Mouse (Mus musculus) midbrain, embryonic 11.5 days (tissue): Measurements from ENCODE around the gene Irs1. TPM values are rescaled to one million over a fixed set of nuclear protein-coding genes. Genes with fewer than 3 reads are reported as not detected.
A peak's percentile ranks its signal among the peaks of the same experiment; 100 is the strongest.

ENCODE experiments used
- ATAC-seq: fragments of 200-750 bp; cut with Nextera tagmentation; 2 replicates; pipeline ENCODE4 v1.8.0; 2017; ENCODE audit warnings: moderate TSS enrichment, moderate library complexity; ENCODE audit not compliant: low FRiP score
- DNase-seq: peaks from one replicate; pipeline ENCODE4 v3.0.0; 2015; ENCODE audit warnings: low spot score; ENCODE audit errors: missing footprints
- H3K27ac ChIP-seq: fragments of 300-500 bp; sonication (generic); 2 replicates; pipeline ENCODE4 v1.5.1; 2014; ENCODE audit warnings: low read depth, low read length
- H3K27me3 ChIP-seq: fragments of 300-500 bp; sonication (generic); 2 replicates; pipeline ENCODE4 v1.6.1; 2014; ENCODE audit warnings: mild to moderate bottlenecking, low read length, moderate library complexity, mixed read lengths; ENCODE audit not compliant: control insufficient read depth, insufficient read depth
- H3K36me3 ChIP-seq: fragments of 300-500 bp; sonication (generic); 2 replicates; pipeline ENCODE4 v1.6.1; 2014; ENCODE audit warnings: mild to moderate bottlenecking, low read length, moderate library complexity, mixed read lengths; ENCODE audit not compliant: control insufficient read depth, insufficient read depth
- H3K4me1 ChIP-seq: fragments of 300-500 bp; sonication (generic); 2 replicates; pipeline ENCODE4 v1.6.1; 2014; ENCODE audit warnings: low read length; ENCODE audit not compliant: control insufficient read depth, insufficient read depth
- H3K4me2 ChIP-seq: fragments of 300-500 bp; sonication (generic); 2 replicates; pipeline ENCODE4 v1.6.1; 2014; ENCODE audit warnings: mild to moderate bottlenecking, moderate library complexity
- H3K4me3 ChIP-seq: fragments of 300-500 bp; sonication (generic); 2 replicates; pipeline ENCODE4 v1.5.1; 2014; ENCODE audit warnings: low read depth, low read length
- H3K9ac ChIP-seq: fragments of 300-500 bp; sonication (generic); 2 replicates; pipeline ENCODE4 v1.6.1; 2014; ENCODE audit warnings: low read length
- H3K9me3 ChIP-seq: fragments of 300-500 bp; sonication (generic); 2 replicates; pipeline ENCODE4 v1.6.1; 2016; ENCODE audit warnings: low read length; ENCODE audit not compliant: control insufficient read depth
- WGBS: fragments of 180-500 bp; shearing (Covaris S2); extraction: QIAGEN DNeasy Blood & Tissue Kit; methylation state at CpG from one replicate; pipeline ENCODE4 v1.1.7; 2014; 5-methylcytosine and 5-hydroxymethylcytosine counted together
- polyA plus RNA-seq: library from polyadenylated mRNA; unstranded; fragments of >200 nt; fragmentation: Nextera tagmentation; extraction: Ambion mirVana; gene quantifications from 2 replicates; pipeline ENCODE4 v1.2.1, GENCODE M21; 2014

Gene Irs1
- polyA plus RNA-seq, 1 experiment from 2014 or later, result 5.9 TPM

DNA sequence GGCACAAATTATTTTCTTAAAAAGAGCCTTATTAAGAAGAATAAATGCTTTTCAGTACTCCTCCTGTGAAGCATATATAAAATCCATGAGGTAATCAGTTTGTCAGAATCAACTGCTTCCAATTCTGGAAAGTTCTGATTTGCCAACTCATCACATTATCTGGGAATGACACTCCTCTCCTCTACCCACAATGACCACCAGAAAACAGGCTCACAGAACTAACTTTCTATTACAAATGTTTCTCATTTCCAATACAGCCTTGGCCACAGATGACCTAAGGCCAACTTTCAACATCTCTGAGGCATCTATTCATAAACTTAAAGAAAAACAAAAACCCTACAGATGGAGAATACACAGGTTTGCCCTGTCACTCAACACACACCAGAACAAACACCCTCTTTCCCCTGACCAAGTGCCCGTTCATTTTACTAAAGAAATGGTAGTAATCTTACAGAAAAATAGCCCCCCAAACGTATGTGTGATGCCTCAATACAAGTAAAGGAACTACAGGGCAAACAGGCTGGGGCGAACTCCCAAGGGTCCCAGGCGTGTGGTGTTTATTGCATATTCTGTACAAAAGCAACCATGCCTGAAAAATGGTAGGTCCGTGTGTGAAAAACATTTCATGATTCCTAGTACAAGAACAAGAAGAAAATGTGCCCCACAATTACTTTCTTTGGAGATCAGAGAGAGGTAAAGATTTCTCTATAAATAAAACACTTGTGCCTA lies 5.6 kb downstream of the Irs1 start:
- Histone ChIP-seq H3K27me3 (no peaks in the 10 kb centered on the region), H3K4me3 (peak overlapping the region; percentile 23), H3K4me2 (peak overlapping the region; percentile 48), H3K9ac (peak overlapping the region; percentile 57; the same call in 1 of the 2 replicates), H3K36me3 (peaks cover 14% of the 10 kb centered on the region), H3K27ac (0 out of 2 replicates have a peak overlapping the region, but pooled peaks have one; percentile 2), H3K4me1 (peaks cover 34% of the 10 kb centered on the region), H3K9me3 (no peaks in the 10 kb centered on the region; the same call in 1 of the 2 replicates)
- peak; percentile 89 for DNase-seq
- WGBS, result 25% methylated on average over 5 of the region's 5 CpGs
- no peak for ATAC-seq

DNA sequence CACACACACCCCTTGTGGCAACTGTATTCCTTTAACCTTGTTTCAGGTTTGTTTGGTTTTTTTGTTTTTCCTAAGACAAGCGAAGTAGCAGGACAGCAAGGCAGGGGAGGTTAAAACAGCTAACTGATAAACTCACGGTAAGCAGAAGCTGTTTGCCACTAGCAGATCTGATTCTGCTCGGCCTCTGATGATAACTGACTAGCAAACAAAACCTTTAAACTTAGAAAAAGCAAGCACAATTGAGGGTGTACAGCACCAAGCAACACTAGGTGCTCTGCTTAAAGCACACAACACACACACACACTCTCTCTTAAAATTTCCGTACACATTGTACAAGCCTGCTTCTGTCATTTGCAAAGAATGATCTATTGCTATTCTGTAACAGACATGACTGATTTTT lies 6.8 kb downstream of the Irs1 start:
- H3K27me3 ChIP-seq, result no peaks in the 10 kb centered on the region
- 31% methylated on average over 4 of the region's 4 CpGs for whole genome bisulfite sequencing
- no peaks in the 10 kb centered on the region; the same call in 1 of the 2 replicates for H3K9me3 ChIP-seq
- no peak overlapping the region; the same call in 1 of the 2 replicates for H3K27ac ChIP-seq
- H3K9ac ChIP-seq, result peak overlapping the region; percentile 72
- DNase-seq, result peak; percentile 82
- H3K4me3 ChIP-seq, result peak overlapping the region; percentile 42
- peaks cover 29% of the 10 kb centered on the region for H3K4me1 ChIP-seq
- H3K36me3 ChIP-seq, result peaks cover 14% of the 10 kb centered on the region
- peak overlapping the region; percentile 57 for H3K4me2 ChIP-seq
- ATAC-seq, result no peak

DNA sequence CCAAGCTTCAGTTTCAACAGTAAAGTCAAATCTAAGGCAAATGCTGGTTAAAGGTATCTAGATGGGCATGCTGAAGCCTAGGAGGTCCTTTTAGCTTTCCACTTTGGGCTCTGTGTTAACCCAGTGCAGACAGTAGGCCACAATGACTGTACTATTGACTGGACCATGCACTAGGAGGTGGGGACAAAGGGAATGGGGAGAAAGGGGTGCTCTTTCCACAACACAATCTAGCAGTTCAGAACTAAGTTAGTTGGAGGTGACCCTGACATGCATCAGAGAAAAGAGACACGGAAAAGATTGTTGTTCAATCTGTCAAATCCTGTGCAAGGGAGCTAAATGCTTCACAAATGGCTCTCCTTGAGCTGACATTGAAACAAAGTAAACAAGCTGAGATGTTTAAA lies 7.3 kb downstream of the Irs1 start:
- H3K9ac ChIP-seq, result peak overlapping the region; percentile 72
- peak; percentile 95 for DNase-seq
- H3K4me1 ChIP-seq, result peaks cover 24% of the 10 kb centered on the region
- peaks cover 12% of the 10 kb centered on the region for H3K36me3 ChIP-seq
- peak overlapping the region; percentile 57 for H3K4me2 ChIP-seq
- peak; percentile 31; the same call in 1 of the 2 replicates for ATAC-seq
- 0% methylated on average over 1 of the region's 1 CpGs for WGBS
- no peaks in the 10 kb centered on the region for H3K27me3 ChIP-seq
- peak overlapping the region; percentile 42 for H3K4me3 ChIP-seq
- H3K27ac ChIP-seq, result peak overlapping the region; percentile 85
- no peaks in the 10 kb centered on the region; the same call in 1 of the 2 replicates for H3K9me3 ChIP-seq

DNA sequence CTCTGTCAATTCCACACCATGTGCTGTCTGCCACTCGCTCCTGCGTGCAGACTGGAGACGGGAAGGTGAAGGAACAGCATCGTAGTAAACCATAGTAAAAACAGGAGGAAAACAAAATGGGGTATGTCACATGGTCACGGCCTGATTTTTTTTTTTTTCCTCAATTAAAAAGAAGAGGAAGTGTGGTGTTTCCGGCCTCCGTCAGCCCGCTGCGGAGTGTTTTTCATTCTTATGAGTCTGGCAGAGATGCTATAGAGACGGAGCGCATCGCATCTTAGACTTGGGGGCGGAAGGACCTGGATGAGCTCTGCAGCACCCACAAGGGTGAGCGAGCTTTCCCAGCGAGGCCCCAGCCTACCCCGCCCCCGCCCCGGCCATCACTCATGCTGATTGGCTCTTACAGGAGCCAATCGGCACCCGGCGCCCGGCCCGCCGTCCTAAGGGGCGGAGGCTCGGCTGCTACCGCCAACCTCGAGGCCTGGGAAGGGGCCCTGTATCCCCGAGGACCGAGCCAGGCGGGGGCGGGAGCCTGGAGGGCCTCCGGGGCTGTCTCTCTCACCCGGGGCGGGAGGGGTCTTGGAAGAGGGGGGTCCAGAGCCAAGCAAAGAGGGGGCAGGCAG lies 8.1 kb downstream of the Irs1 start:
- Histone ChIP-seq H3K4me1 (peaks cover 24% of the 10 kb centered on the region), H3K4me2 (peak overlapping the region; percentile 57)

DNA sequence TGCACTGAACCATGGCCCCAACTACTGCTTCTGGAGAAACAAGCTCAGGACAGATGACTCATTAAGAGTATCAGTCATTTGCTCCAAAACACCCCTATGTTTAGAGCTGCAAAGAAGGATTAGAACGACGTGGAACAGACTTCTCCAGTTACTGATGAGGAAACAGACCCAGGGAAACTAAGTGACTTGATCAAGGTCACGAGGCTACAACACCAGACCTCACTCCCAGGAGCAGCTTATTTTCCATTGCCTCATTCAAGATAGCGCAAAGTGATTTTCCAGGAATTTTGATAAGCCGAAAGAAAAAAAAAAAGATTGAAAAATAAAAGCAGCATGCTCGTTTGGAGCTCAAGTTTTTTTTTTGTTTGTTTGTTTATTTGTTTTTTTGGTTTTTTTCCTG lies 9.4 kb downstream of the Irs1 start:
- Histone ChIP-seq H3K9ac (no peak overlapping the region), H3K36me3 (no peaks in the 10 kb centered on the region)
- no peak for ATAC-seq

More for the DNA sequence above, 8.1 kb downstream of the Irs1 start:
- DNase-seq (peak; percentile 98), ATAC-seq (peak; percentile 99)
- Histone ChIP-seq H3K27me3 (no peaks in the 10 kb centered on the region), H3K36me3 (peaks cover 4% of the 10 kb centered on the region; the same call in 1 of the 2 replicates), H3K9ac (peak overlapping the region; percentile 72), H3K9me3 (no peaks in the 10 kb centered on the region; the same call in 1 of the 2 replicates), H3K27ac (peak overlapping the region; percentile 85), H3K4me3 (peak overlapping the region; percentile 42)
- 1% methylated on average over 35 of the region's 35 CpGs for WGBS

DNA sequence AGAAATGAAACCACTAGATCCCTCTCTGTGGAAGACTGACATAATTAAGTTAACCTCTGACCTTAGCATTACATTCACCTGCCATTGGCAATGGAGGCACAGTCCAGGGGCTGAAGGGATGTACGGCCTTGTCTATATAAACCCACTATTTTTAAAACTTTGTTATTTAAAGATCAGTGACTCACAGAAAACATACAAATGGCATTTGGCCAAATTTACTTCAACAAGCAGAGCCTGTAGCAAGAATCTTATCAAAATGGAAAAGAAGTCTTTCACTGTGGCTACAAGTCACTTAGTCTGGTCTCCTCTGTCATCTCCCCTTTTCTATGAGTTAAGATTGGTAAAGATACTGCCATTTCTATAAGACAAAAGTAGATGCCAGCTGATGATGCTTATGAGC lies 11.4 kb downstream of the Irs1 start:
- no peaks in the 10 kb centered on the region for H3K9me3 ChIP-seq
- peaks cover 9% of the 10 kb centered on the region for H3K4me1 ChIP-seq
- no peaks in the 10 kb centered on the region for H3K27me3 ChIP-seq
- H3K4me3 ChIP-seq, result no peak overlapping the region
- no peak overlapping the region for H3K27ac ChIP-seq
- H3K9ac ChIP-seq, result no peak overlapping the region
- DNase-seq (peak; percentile 57), ATAC-seq (no peak)
- no peaks in the 10 kb centered on the region for H3K36me3 ChIP-seq
- 75% methylated on average over 1 of the region's 1 CpGs for WGBS
- no peak overlapping the region for H3K4me2 ChIP-seq

More for the DNA sequence above, 9.4 kb downstream of the Irs1 start:
- DNase-seq, result peak; percentile 77
- Histone ChIP-seq H3K27me3 (no peaks in the 10 kb centered on the region), H3K4me1 (peaks cover 16% of the 10 kb centered on the region), H3K9me3 (no peaks in the 10 kb centered on the region), H3K4me3 (no peak overlapping the region), H3K27ac (no peak overlapping the region), H3K4me2 (no peak overlapping the region)
- WGBS, result 88% methylated on average over 6 of the region's 6 CpGs

DNA sequence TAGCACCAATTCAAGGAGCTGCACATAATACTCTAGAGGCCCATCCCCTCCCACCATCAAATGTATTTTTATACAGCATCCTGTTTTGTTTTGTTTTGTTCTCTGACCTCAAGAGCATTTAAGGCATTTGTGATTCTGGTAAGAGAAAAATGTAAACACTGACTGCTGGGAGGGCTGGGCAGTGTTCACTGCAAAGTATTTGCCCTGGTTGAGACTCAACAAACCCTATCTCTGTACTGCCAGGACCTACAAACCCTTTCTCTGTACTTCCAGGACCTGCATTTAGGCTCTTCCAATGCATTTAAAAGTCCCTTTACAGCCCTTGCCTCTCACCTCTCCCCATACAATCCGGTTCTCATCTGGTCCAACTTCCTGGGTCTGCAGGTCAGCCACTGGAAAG lies 16.9 kb downstream of the Irs1 start:
- H3K4me1 ChIP-seq, result peaks cover 10% of the 10 kb centered on the region; the same call in 1 of the 2 replicates
- H3K9me3 ChIP-seq, result no peaks in the 10 kb centered on the region
- no peak overlapping the region for H3K4me2 ChIP-seq
- H3K9ac ChIP-seq, result no peak overlapping the region
- ATAC-seq (no peak), DNase-seq (peak; percentile 59)
- WGBS, result 53% methylated on average over 1 of the region's 1 CpGs
- no peak overlapping the region for H3K27ac ChIP-seq
- no peak overlapping the region for H3K4me3 ChIP-seq
- no peaks in the 10 kb centered on the region for H3K27me3 ChIP-seq
- H3K36me3 ChIP-seq, result no peaks in the 10 kb centered on the region

DNA sequence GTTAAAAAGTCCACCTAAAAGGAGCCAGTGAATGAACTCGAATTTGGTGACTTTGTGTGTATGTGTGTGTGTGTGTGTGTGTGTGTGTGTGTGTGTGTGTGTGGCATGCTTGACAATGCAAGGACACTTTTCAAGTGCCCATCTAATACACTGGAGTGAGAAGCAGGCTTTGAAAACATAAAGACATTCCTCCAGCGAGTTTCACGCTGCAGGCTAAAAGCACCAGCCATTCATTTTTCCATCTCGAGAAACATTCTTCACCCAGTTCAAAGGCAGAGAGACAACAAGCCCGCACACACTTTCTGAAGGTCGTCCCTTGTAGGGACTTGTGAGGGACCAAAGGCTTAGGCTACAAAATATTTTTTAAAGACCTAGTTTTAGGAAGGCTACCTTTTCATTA lies 17.7 kb downstream of the Irs1 start:
- 25% methylated on average over 6 of the region's 6 CpGs for WGBS
- DNase-seq, result peak; percentile 89
- H3K4me3 ChIP-seq, result no peak overlapping the region
- H3K36me3 ChIP-seq, result no peaks in the 10 kb centered on the region
- H3K4me2 ChIP-seq, result no peak overlapping the region; the same call in 1 of the 2 replicates
- no peak overlapping the region for H3K9ac ChIP-seq
- H3K4me1 ChIP-seq, result peaks cover 10% of the 10 kb centered on the region; the same call in 1 of the 2 replicates
- peak; percentile 78 for ATAC-seq
- H3K27ac ChIP-seq, result no peak overlapping the region; the same call in 1 of the 2 replicates
- H3K27me3 ChIP-seq, result no peaks in the 10 kb centered on the region
- H3K9me3 ChIP-seq, result no peaks in the 10 kb centered on the region

DNA sequence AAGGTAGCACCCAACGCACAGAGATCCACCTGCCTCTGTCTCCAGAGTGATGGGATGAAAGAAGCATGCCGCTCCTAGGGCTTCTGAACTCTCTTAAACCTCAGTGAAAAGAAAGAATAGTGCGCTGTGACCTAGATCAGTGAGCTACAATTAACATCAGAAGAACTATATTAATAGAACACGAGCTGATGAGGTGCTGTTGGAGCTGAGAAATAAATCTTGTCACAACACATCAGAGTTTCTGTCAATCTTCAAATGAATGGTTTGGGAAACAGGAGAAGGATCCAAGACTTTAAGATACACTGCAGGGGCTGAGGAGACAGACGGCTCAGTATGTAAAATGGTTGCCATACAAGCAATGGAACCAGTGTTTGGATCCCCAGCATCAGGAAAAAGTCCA lies 19.0 kb downstream of the Irs1 start:
- no peak overlapping the region for H3K4me3 ChIP-seq
- ATAC-seq, result no peak

More for the DNA sequence above, 19.0 kb downstream of the Irs1 start:
- H3K27ac ChIP-seq, result no peak overlapping the region
- H3K9me3 ChIP-seq, result no peaks in the 10 kb centered on the region
- DNase-seq, result peak; percentile 81
- no peak overlapping the region for H3K9ac ChIP-seq
- no peak overlapping the region for H3K4me2 ChIP-seq
- peaks cover 10% of the 10 kb centered on the region; the same call in 1 of the 2 replicates for H3K4me1 ChIP-seq
- 65% methylated on average over 5 of the region's 5 CpGs for WGBS
- no peaks in the 10 kb centered on the region for H3K36me3 ChIP-seq
- no peaks in the 10 kb centered on the region for H3K27me3 ChIP-seq
